Mouse (Mus musculus) spleen, postnatal 14 days (tissue): Measurements from ENCODE around the gene Ilf2.
A peak's percentile ranks its signal among the peaks of the same experiment; 100 is the strongest.

Source experiments
- DNase-seq, 2 experiments: peaks; one replicate each; pipeline ENCODE4 v3.0.0; 2021 to 2022; ENCODE audit warnings: low spot score in 2 of 2

Gene Ilf2

GRCm38 (mm10) chr3:90508950-90509746 is 33.2 kb downstream of the Ilf2 start, which contains the start of gene Chtop:
Chtop (minus strand) TSS chr3:90509498.
- peak; percentile 99 to 100 for DNase-seq

GRCm38 (mm10) chr3:90509747-90510123 is 33.8 kb downstream of the Ilf2 start:
- DNase-seq: no peak

GRCm38 (mm10) chr3:90512276-90512675 is 36.4 kb downstream of the Ilf2 start:
- no peak for DNase-seq

GRCm38 (mm10) chr3:90512948-90513642 is 37.2 kb downstream of the Ilf2 start:
- DNase-seq: no peak

- no peak for DNase-seq
Observed at GRCm38 (mm10) chr3:90513796-90514590, 38.1 kb downstream of the Ilf2 start, which contains the start of the genes S100a1 and S100a13. S100a1 (minus strand) TSS chr3:90514392. S100a13 (plus strand) TSS chr3:90514435.

- peak; percentile 34 to 49 for DNase-seq
Observed at GRCm38 (mm10) chr3:90514691-90515090, 38.8 kb downstream of the Ilf2 start.

- no peak for DNase-seq
Observed at GRCm38 (mm10) chr3:90515242-90515641, 39.3 kb downstream of the Ilf2 start.

- no peak for DNase-seq
Observed at GRCm38 (mm10) chr3:90515789-90516188, 39.9 kb downstream of the Ilf2 start.

GRCm38 (mm10) chr3:90517711-90518110 is 41.8 kb downstream of the Ilf2 start:
- DNase-seq: no peak

GRCm38 (mm10) chr3:90525421-90525820 is 49.5 kb downstream of the Ilf2 start:
- DNase-seq: no peak

- no peak for DNase-seq
Observed at GRCm38 (mm10) chr3:90526076-90526475, 50.1 kb downstream of the Ilf2 start.

- no peak for DNase-seq
Observed at GRCm38 (mm10) chr3:90526580-90526979, 50.7 kb downstream of the Ilf2 start, which contains the start of gene S100a14. S100a14 (plus strand) TSS chr3:90526856.

GRCm38 (mm10) chr3:90527291-90527873 is 51.5 kb downstream of the Ilf2 start:
- no peak for DNase-seq

- DNase-seq: no peak
Observed at GRCm38 (mm10) chr3:90531713-90532112, 55.8 kb downstream of the Ilf2 start.

- DNase-seq: no peak
Observed at GRCm38 (mm10) chr3:90535446-90535845, 59.5 kb downstream of the Ilf2 start.

GRCm38 (mm10) chr3:90537141-90537904 is 61.4 kb downstream of the Ilf2 start, which contains the start of gene S100a16:
S100a16 (plus strand) TSS chr3:90537254.
- no peak for DNase-seq

- no peak for DNase-seq
Observed at GRCm38 (mm10) chr3:90537905-90538296, 62.0 kb downstream of the Ilf2 start.
